Comparison of ENCODE assay signal across 9 mouse cellular contexts in the genomic region with DNA sequence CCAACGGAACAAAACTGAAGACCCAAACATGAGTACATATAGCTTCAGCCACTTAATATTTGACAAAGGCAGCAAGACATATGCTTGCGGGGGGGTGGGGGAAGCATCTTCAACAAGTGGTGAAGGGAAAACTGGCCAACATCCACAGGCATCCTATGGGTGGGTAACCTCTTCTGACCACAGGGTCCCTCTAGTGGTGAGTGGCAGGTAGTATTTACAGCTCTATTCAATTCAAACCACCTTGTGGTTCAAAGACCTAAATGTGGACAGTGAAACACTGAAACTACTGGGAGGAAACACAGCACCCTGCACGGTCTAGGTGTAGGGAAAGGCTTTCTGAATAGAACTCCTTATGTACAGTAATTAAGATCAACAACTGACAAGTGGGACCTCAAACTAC. TPM values are rescaled to one million over a fixed set of nuclear protein-coding genes. Genes with fewer than 3 reads are reported as not detected.
DNase-seq lines count a peak whose midpoint lies in the region; ATAC-seq and TF ChIP-seq lines count a peak whose summit lies in the region.
"Had no signal": no experiment of that assay in that cellular context is flagged by ENCODE, and none has a peak within 500 bp of the region (broad histone marks: within the 10 kb centered on the region; RNA-seq: fewer than 3 reads in every experiment).

No protein-coding gene starts in this region.

- no peak overlapping the region for H3K4me3 ChIP-seq in E14TG2a.4 (replicated peaks; ENCODE audit: low read length)
- no peak overlapping the region for H3K4me3 ChIP-seq in heart, embryonic 16.5 days (ENCODE audit: low read length)
- H3K4me3 ChIP-seq in lung, postnatal 0 days (ENCODE audit: low read depth, low read length) = no peak overlapping the region
- H3K4me3 ChIP-seq: myocyte had no signal

- peaks cover 17% of the 10 kb centered on the region for H3K36me3 ChIP-seq in E14TG2a.4 (ENCODE audit: insufficient read depth, low read length)
- H3K36me3 ChIP-seq in heart, embryonic 16.5 days (ENCODE audit: control insufficient read depth, insufficient read depth) = peaks cover 6% of the 10 kb centered on the region
- H3K36me3 ChIP-seq in lung, postnatal 0 days (ENCODE audit: insufficient read depth, low read length) = no peaks in the 10 kb centered on the region

- ATAC-seq in heart, embryonic 16.5 days (replicated peaks; ENCODE audit: extremely low read depth, insufficient read depth, low FRiP score) = 0 out of 2 replicates have a peak, but pooled peaks have one; percentile 24
- ATAC-seq in lung, postnatal 0 days = peak; percentile 68

- TF ChIP-seq EP300 in lung, postnatal 0 days (IDR thresholded peaks at IDR 0.05) = no peak

- H3K9me3 ChIP-seq in E14TG2a.4 (ENCODE audit: low read length) = no peaks in the 10 kb centered on the region
- H3K9me3 ChIP-seq in heart, embryonic 16.5 days (replicated peaks; ENCODE audit: control insufficient read depth, low read length) = no peaks in the 10 kb centered on the region
- H3K9me3 ChIP-seq in lung, postnatal 0 days (ENCODE audit: low read length) = no peaks in the 10 kb centered on the region

- 41% methylated on average over 3 of the region's 3 CpGs for WGBS in heart, embryonic 16.5 days
- WGBS in lung, postnatal 0 days = 48% methylated on average over 3 of the region's 3 CpGs

- H3K9ac ChIP-seq in heart, embryonic 16.5 days (ENCODE audit: low read length) = no peak overlapping the region
- no peak overlapping the region for H3K9ac ChIP-seq in lung, postnatal 0 days (replicated peaks; ENCODE audit: low read depth)

- TF ChIP-seq CTCF in E14TG2a.4 (conservative IDR thresholded peaks at IDR 0.05; ENCODE audit: low read length) = peak; percentile 83
- peak; percentile 87 for TF ChIP-seq CTCF in lung, postnatal 0 days (IDR thresholded peaks at IDR 0.05)

- H3K4me2 ChIP-seq in heart, embryonic 16.5 days (ENCODE audit: low read depth, low read length) = no peak overlapping the region
- no peak overlapping the region for H3K4me2 ChIP-seq in lung, postnatal 0 days (replicated peaks; ENCODE audit: low read depth, low read length)

- no peak overlapping the region for H3K27ac ChIP-seq in heart, embryonic 16.5 days (ENCODE audit: low read length)
- no peak overlapping the region for H3K27ac ChIP-seq in lung, postnatal 0 days (ENCODE audit: low read length)

- peak; percentile 22 to 30 for DNase-seq in kidney, adult 8-10 months
- no peak for DNase-seq in kidney, adult 11 months
- peak; percentile 72 for DNase-seq in brain, adult 2 months (ENCODE audit: low read depth, low spot score)
- DNase-seq in lung, postnatal 0 days (ENCODE audit: low spot score) = peak; percentile 87
- DNase-seq in testis, postnatal 14 days (ENCODE audit: low spot score) = peak; percentile 46
- no peak for DNase-seq in ovary, postnatal 10 days (ENCODE audit: low spot score)

- H3K4me1 ChIP-seq in E14TG2a.4 (replicated peaks; ENCODE audit: low read depth, low read length) = peaks cover 33% of the 10 kb centered on the region
- peaks cover 23% of the 10 kb centered on the region for H3K4me1 ChIP-seq in heart, embryonic 16.5 days (ENCODE audit: control insufficient read depth, insufficient read depth, low read length)
- no peaks in the 10 kb centered on the region for H3K4me1 ChIP-seq in lung, postnatal 0 days (ENCODE audit: insufficient read depth, low read depth, low read length)

- no peaks in the 10 kb centered on the region for H3K27me3 ChIP-seq in E14TG2a.4 (ENCODE audit: insufficient read depth, low read length)
- H3K27me3 ChIP-seq in heart, embryonic 16.5 days (ENCODE audit: control insufficient read depth, insufficient read depth, low read length) = no peaks in the 10 kb centered on the region
- no peaks in the 10 kb centered on the region for H3K27me3 ChIP-seq in lung, postnatal 0 days (replicated peaks; ENCODE audit: insufficient read depth, low read length)

RNA-seq across cellular contexts. Expression of a gene that starts 11.3 kb away (rescaled TPM):
- 201 and 223 TPM in 2 replicates for polyA plus RNA-seq in heart, embryonic 16.5 days (2015; fragmentation: Nextera tagmentation; extraction: Ambion mirVana)
- 170 and 185 TPM in 2 replicates for polyA plus RNA-seq in lung, postnatal 0 days (2015; fragmentation: Nextera tagmentation; extraction: Ambion mirVana)

RNA-seq across cellular contexts. Expression of a gene that starts 38.5 kb away (rescaled TPM):
- 16.4 and 16.9 TPM in 2 replicates for polyA plus RNA-seq in heart, embryonic 16.5 days (2015; fragmentation: Nextera tagmentation; extraction: Ambion mirVana)
- 9.9 and 10.1 TPM in 2 replicates for polyA plus RNA-seq in lung, postnatal 0 days (2015; fragmentation: Nextera tagmentation; extraction: Ambion mirVana)

RNA-seq across cellular contexts. Expression of a gene that starts 53.0 kb away (rescaled TPM):
- 17.6 and 17.9 TPM in 2 replicates for polyA plus RNA-seq in heart, embryonic 16.5 days (2015; fragmentation: Nextera tagmentation; extraction: Ambion mirVana)
- 18.1 and 18.6 TPM in 2 replicates for polyA plus RNA-seq in lung, postnatal 0 days (2015; fragmentation: Nextera tagmentation; extraction: Ambion mirVana)

RNA-seq across cellular contexts. Expression of a gene that starts 57.1 kb away (rescaled TPM):
- polyA plus RNA-seq in heart, embryonic 16.5 days (2015; fragmentation: Nextera tagmentation; extraction: Ambion mirVana) = 92.5 and 96.6 TPM in 2 replicates
- polyA plus RNA-seq in lung, postnatal 0 days (2015; fragmentation: Nextera tagmentation; extraction: Ambion mirVana) = 82.9 and 84.0 TPM in 2 replicates

Comparison
In these comparisons a context has a peak if more than half of its experiments do, and no peak if none do; other contexts are left out.
1. DNase-seq: peak in kidney, adult 8-10 months (2 of 2), brain, adult 2 months (single experiment), lung, postnatal 0 days (single experiment) and testis, postnatal 14 days (single experiment); none in kidney, adult 11 months (single experiment) and ovary, postnatal 10 days (single experiment).